Mouse (Mus musculus): ENCODE results near the gene Olfm2. TPM values are rescaled to one million over a fixed set of nuclear protein-coding genes. Genes with fewer than 3 reads are reported as not detected.
"Not testable (repeated sequence)": the region's sequence is repeated elsewhere in the genome, so short reads cannot be mapped to it uniquely, and the experiment has no call there.

The Olfm2 gene
- total and polyA plus RNA-seq, 3 experiments: not detected

- Histone ChIP-seq H3K4me1 (ENCODE audit: insufficient read depth, low read depth, low read length) (no peaks in the 10 kb centered on the region; the same call in 1 of the 2 replicates), H3K4me3 (ENCODE audit: low read depth, low read length) (no peak overlapping the region), H3K9me3 (replicated peaks) (no peaks in the 10 kb centered on the region), H3K27me3 (ENCODE audit: insufficient read depth, low read length) (peaks cover 32% of the 10 kb centered on the region), H3K36me3 (replicated peaks) (no peaks in the 10 kb centered on the region)
- no peak for ATAC-seq (ENCODE audit: extremely low read depth, insufficient number of reproducible peaks, low FRiP score, poor library complexity, severe bottlenecking)
- TF ChIP-seq GATA2 (IDR thresholded peaks at IDR 0.05; ENCODE audit: borderline replicate concordance, low read depth, low read length) (no peak), POLR2AphosphoS5 (IDR thresholded peaks at IDR 0.05; ENCODE audit: insufficient replicate concordance, low read depth, low read length) (no peak), CTCF (IDR thresholded peaks at IDR 0.05; ENCODE audit: low read depth, low read length) (no peak), TAL1 (conservative IDR thresholded peaks at IDR 0.05; ENCODE audit: low read depth, low read length) (no peak), GATA1 (IDR thresholded peaks at IDR 0.05; ENCODE audit: borderline replicate concordance, low read length) (no peak)
- DNase-seq (ENCODE audit: low spot score): no peak
Observed at GRCm38 (mm10) chr9:20694721-20695235, 51.4 kb downstream of the Olfm2 start.

- H3K27me3 ChIP-seq (ENCODE audit: insufficient read depth, low read length): peaks cover 32% of the 10 kb centered on the region
- DNase-seq (ENCODE audit: low spot score) (no peak), ATAC-seq (ENCODE audit: extremely low read depth, insufficient number of reproducible peaks, low FRiP score, poor library complexity, severe bottlenecking) (no peak)
- no peak overlapping the region for H3K4me3 ChIP-seq (ENCODE audit: low read depth, low read length)
- no peak for TF ChIP-seq POLR2AphosphoS5 (IDR thresholded peaks at IDR 0.05; ENCODE audit: insufficient replicate concordance, low read depth, low read length)
- no peak for TF ChIP-seq CTCF (IDR thresholded peaks at IDR 0.05; ENCODE audit: low read depth, low read length)
- TF ChIP-seq TAL1 (conservative IDR thresholded peaks at IDR 0.05; ENCODE audit: low read depth, low read length): no peak
- TF ChIP-seq GATA2 (IDR thresholded peaks at IDR 0.05; ENCODE audit: borderline replicate concordance, low read depth, low read length): no peak
- TF ChIP-seq GATA1 (IDR thresholded peaks at IDR 0.05; ENCODE audit: borderline replicate concordance, low read length): no peak
- no peaks in the 10 kb centered on the region for H3K9me3 ChIP-seq (replicated peaks)
- no peaks in the 10 kb centered on the region for H3K36me3 ChIP-seq (replicated peaks)
- H3K4me1 ChIP-seq (ENCODE audit: insufficient read depth, low read depth, low read length): no peaks in the 10 kb centered on the region
Observed at GRCm38 (mm10) chr9:20692863-20693262, 53.3 kb downstream of the Olfm2 start.

- not testable (repeated sequence) for H3K4me3 ChIP-seq (ENCODE audit: low read depth, low read length); H3K36me3 ChIP-seq (replicated peaks); ATAC-seq (ENCODE audit: extremely low read depth, insufficient number of reproducible peaks, low FRiP score, poor library complexity, severe bottlenecking); DNase-seq (ENCODE audit: low spot score); H3K4me1 ChIP-seq (ENCODE audit: insufficient read depth, low read depth, low read length); H3K9me3 ChIP-seq (replicated peaks)
- H3K27me3 ChIP-seq (ENCODE audit: insufficient read depth, low read length): peaks cover 26% of the 10 kb centered on the region
Observed at GRCm38 (mm10) chr9:20690449-20690848, 55.7 kb downstream of the Olfm2 start.

- Histone ChIP-seq H3K27me3 (ENCODE audit: insufficient read depth, low read length) (peaks cover 24% of the 10 kb centered on the region), H3K9me3 (replicated peaks) (no peaks in the 10 kb centered on the region), H3K4me1 (ENCODE audit: insufficient read depth, low read depth, low read length) (no peaks in the 10 kb centered on the region), H3K36me3 (replicated peaks) (no peaks in the 10 kb centered on the region), H3K4me3 (ENCODE audit: low read depth, low read length) (no peak overlapping the region)
- no peak for TF ChIP-seq GATA1 (IDR thresholded peaks at IDR 0.05; ENCODE audit: borderline replicate concordance, low read length)
- TF ChIP-seq POLR2AphosphoS5 (IDR thresholded peaks at IDR 0.05; ENCODE audit: insufficient replicate concordance, low read depth, low read length): no peak
- TF ChIP-seq GATA2 (IDR thresholded peaks at IDR 0.05; ENCODE audit: borderline replicate concordance, low read depth, low read length): no peak
- TF ChIP-seq CTCF (IDR thresholded peaks at IDR 0.05; ENCODE audit: low read depth, low read length): no peak
- TF ChIP-seq TAL1 (conservative IDR thresholded peaks at IDR 0.05; ENCODE audit: low read depth, low read length): no peak
- no peak for DNase-seq (ENCODE audit: low spot score)
- no peak for ATAC-seq (ENCODE audit: extremely low read depth, insufficient number of reproducible peaks, low FRiP score, poor library complexity, severe bottlenecking)
Observed at GRCm38 (mm10) chr9:20689913-20690312, 56.2 kb downstream of the Olfm2 start.

- Histone ChIP-seq H3K27me3 (ENCODE audit: insufficient read depth, low read length) (peaks cover 19% of the 10 kb centered on the region), H3K4me3 (ENCODE audit: low read depth, low read length) (no peak overlapping the region), H3K9me3 (replicated peaks) (no peaks in the 10 kb centered on the region), H3K36me3 (replicated peaks) (no peaks in the 10 kb centered on the region), H3K4me1 (ENCODE audit: insufficient read depth, low read depth, low read length) (no peaks in the 10 kb centered on the region)
- no peak for DNase-seq (ENCODE audit: low spot score)
- TF ChIP-seq GATA2 (IDR thresholded peaks at IDR 0.05; ENCODE audit: borderline replicate concordance, low read depth, low read length) (no peak), CTCF (IDR thresholded peaks at IDR 0.05; ENCODE audit: low read depth, low read length) (no peak), TAL1 (conservative IDR thresholded peaks at IDR 0.05; ENCODE audit: low read depth, low read length) (no peak), POLR2AphosphoS5 (IDR thresholded peaks at IDR 0.05; ENCODE audit: insufficient replicate concordance, low read depth, low read length) (no peak), GATA1 (IDR thresholded peaks at IDR 0.05; ENCODE audit: borderline replicate concordance, low read length) (no peak)
- no peak for ATAC-seq (ENCODE audit: extremely low read depth, insufficient number of reproducible peaks, low FRiP score, poor library complexity, severe bottlenecking)
Observed at GRCm38 (mm10) chr9:20689403-20689802, 56.7 kb downstream of the Olfm2 start.

GRCm38 (mm10) chr9:20685081-20685861 lies 60.9 kb downstream of the Olfm2 start:
- no peak for DNase-seq (ENCODE audit: low spot score)
- no peak for TF ChIP-seq POLR2AphosphoS5 (IDR thresholded peaks at IDR 0.05; ENCODE audit: insufficient replicate concordance, low read depth, low read length)
- TF ChIP-seq CTCF (IDR thresholded peaks at IDR 0.05; ENCODE audit: low read depth, low read length): no peak
- no peak for TF ChIP-seq GATA1 (IDR thresholded peaks at IDR 0.05; ENCODE audit: borderline replicate concordance, low read length)
- no peak for TF ChIP-seq TAL1 (conservative IDR thresholded peaks at IDR 0.05; ENCODE audit: low read depth, low read length)
- no peak for TF ChIP-seq GATA2 (IDR thresholded peaks at IDR 0.05; ENCODE audit: borderline replicate concordance, low read depth, low read length)
- Histone ChIP-seq H3K4me1 (ENCODE audit: insufficient read depth, low read depth, low read length) (no peaks in the 10 kb centered on the region), H3K36me3 (replicated peaks) (no peaks in the 10 kb centered on the region), H3K9me3 (replicated peaks) (no peaks in the 10 kb centered on the region), H3K27me3 (ENCODE audit: insufficient read depth, low read length) (peaks cover 9% of the 10 kb centered on the region), H3K4me3 (ENCODE audit: low read depth, low read length) (no peak overlapping the region)
- ATAC-seq (ENCODE audit: extremely low read depth, insufficient number of reproducible peaks, low FRiP score, poor library complexity, severe bottlenecking): no peak

Data from G1E (cell line).